ENCODE assay signal across 8 mouse cellular contexts in genomic region chr10:67912337-67912776, GRCm38 (mm10). TPM values are rescaled to one million over a fixed set of nuclear protein-coding genes. Genes with fewer than 3 reads are reported as not detected.
DNase-seq lines count a peak whose midpoint lies in the region; ATAC-seq lines count a peak whose summit lies in the region.

Zfp365 (minus strand) TSS chr10:67912662.

- intact Hi-C loops in gastrocnemius, postnatal 14 days (cut with DNase I; ENCODE audit: low total_unique reads) = no loop called here

- ATAC-seq in megakaryocyte, adult 5-6 weeks (ENCODE audit: poor library complexity, severe bottlenecking) = peak; percentile 68
- no peak for ATAC-seq in monocyte, adult 5-6 weeks (replicated peaks; ENCODE audit: insufficient number of reproducible peaks, low FRiP score, low TSS enrichment, poor library complexity, severe bottlenecking)

- DNase-seq in adrenal gland, adult (ENCODE audit: inconsistent age in 2 of 2, low spot score in 1 of 2) = peak; percentile 45 to 77
- peak; percentile 88 for DNase-seq in embryo, embryonic 10 days (ENCODE audit: low spot score)
- DNase-seq in gastrocnemius, postnatal 14 days = peak; percentile 80
- peak; percentile 14 for DNase-seq in hindlimb bud, embryonic 11.5 days (ENCODE audit: extremely low spot score, low read depth, low spot score)
- peak; percentile 70 to 91 for DNase-seq in left cerebral cortex, adult 8-10 months (ENCODE audit: low spot score in 2 of 2)
- DNase-seq in right cerebral cortex, adult 2 months (ENCODE audit: low spot score in 2 of 2) = peak; percentile 90

RNA-seq across cellular contexts. Expression of gene Zfp365, which starts in this region (rescaled TPM):
- under 1 TPM; 0.33 to 0.41 TPM for total RNA-seq in gastrocnemius, postnatal 14 days (2021)
- total RNA-seq in left cerebral cortex, adult 8-10 months (2022) = 100 to 1,000 TPM; 373 to 446 (median 409) TPM
- total RNA-seq in megakaryocyte, adult 5-6 weeks (2015) = 0.36 TPM in 1 of 2 replicates, not detected in the other
- total RNA-seq in megakaryocyte, adult 5-6 weeks (2017) = not detected in 2 replicates
- total RNA-seq in monocyte, adult 5-6 weeks (2017) = 0.29 to 0.48 TPM in 2 of 3 replicates, not detected in the other

Comparison
In these comparisons a context has a peak if more than half of its experiments do, and no peak if none do; other contexts are left out.
1. RNA of gene Zfp365 (total RNA-seq): 373 to 446 TPM in left cerebral cortex, adult 8-10 months; 0.29 to 0.48 TPM in monocyte, adult 5-6 weeks, 0.33 to 0.41 TPM in gastrocnemius, postnatal 14 days and 0.36 TPM in megakaryocyte, adult 5-6 weeks; every median in the first group is over 100 times any median in the second.
2. Peak in DNase-seq in gastrocnemius, postnatal 14 days; RNA of the gene not detected or under 1 TPM.
3. Peak in ATAC-seq in megakaryocyte, adult 5-6 weeks; RNA of the gene not detected or under 1 TPM.
4. DNase-seq: peak in every context shown above with its lines; median percentile 90 in right cerebral cortex, adult 2 months; 88 in embryo, embryonic 10 days; 80 in left cerebral cortex, adult 8-10 months; 80 in gastrocnemius, postnatal 14 days; 61 in adrenal gland, adult; 14 in hindlimb bud, embryonic 11.5 days.